Mouse (Mus musculus) E14TG2a.4 (cell line): Measurements from ENCODE around the gene 2310034G01Rik.

ENCODE experiments used
- CTCF ChIP-seq: conservative IDR thresholded peaks from 2 replicates; pipeline ENCODE4 v1.5.1; 2014; ENCODE audit warnings: low read length
- NANOG ChIP-seq: IDR thresholded peaks from 2 replicates; pipeline ENCODE4 v1.6.1; 2014; ENCODE audit warnings: borderline replicate concordance, low read length, mixed read lengths
- POU5F1 ChIP-seq: IDR thresholded peaks from 2 replicates; pipeline ENCODE4 v1.6.1; 2014; ENCODE audit warnings: low read length, borderline replicate concordance

GRCm38 (mm10) chr19:46347146-46347545 is 3.0 kb downstream of the 2310034G01Rik start:
- TF ChIP-seq CTCF = no peak
- TF ChIP-seq POU5F1 = no peak
- no peak for TF ChIP-seq NANOG
